Mouse (Mus musculus) limb, embryonic 10.5 days (tissue): ENCODE results near the gene Kdsr. TPM values are rescaled to one million over a fixed set of nuclear protein-coding genes. Genes with fewer than 3 reads are reported as not detected.
A peak's percentile ranks its signal among the peaks of the same experiment; 100 is the strongest.

Source experiments
- DNase-seq: peaks from one replicate; pipeline ENCODE4 v3.0.0-alpha.2; 2017; ENCODE audit warnings: low spot score
- H3K27ac ChIP-seq: fragments of 300-500 bp; sonication (generic); 2 replicates; pipeline ENCODE4 v1.5.1; 2016; ENCODE audit warnings: mild to moderate bottlenecking
- H3K27me3 ChIP-seq: fragments of 300-500 bp; sonication (generic); 2 replicates; pipeline ENCODE4 v1.6.1; 2016; ENCODE audit warnings: low read depth, mild to moderate bottlenecking; ENCODE audit not compliant: poor library complexity, severe bottlenecking
- H3K36me3 ChIP-seq: fragments of 300-500 bp; sonication (generic); 2 replicates; pipeline ENCODE4 v1.6.1; 2016; ENCODE audit warnings: mild to moderate bottlenecking, moderate library complexity
- H3K4me1 ChIP-seq: fragments of 300-500 bp; sonication (generic); 2 replicates; pipeline ENCODE4 v1.6.1; 2016
- H3K4me3 ChIP-seq: fragments of 300-500 bp; sonication (generic); 2 replicates; pipeline ENCODE4 v1.5.1; 2016; ENCODE audit warnings: mild to moderate bottlenecking, moderate library complexity
- H3K9me3 ChIP-seq: fragments of 300-500 bp; sonication (generic); replicated peaks from 2 replicates; pipeline ENCODE4 v1.6.1; 2016; ENCODE audit warnings: mild to moderate bottlenecking
- WGBS: fragments of 180-500 bp; shearing (Covaris S2); methylation state at CpG from one replicate; pipeline ENCODE4 v1.1.7; 2016; 5-methylcytosine and 5-hydroxymethylcytosine counted together
- polyA plus RNA-seq: library from polyadenylated mRNA; unstranded; fragments of >200 nt; fragmentation: Nextera tagmentation; extraction: Ambion mirVana; gene quantifications from 2 replicates; pipeline ENCODE4 v1.2.1, GENCODE M21; 2016

Kdsr gene
- 9.3 and 10.2 TPM in 2 replicates for polyA plus RNA-seq

- 4% methylated on average over 51 of the region's 51 CpGs for WGBS
- H3K4me3 ChIP-seq = peak within 1 kb of the TSS; percentile 74
- H3K36me3 ChIP-seq = peaks cover 14% of the 10 kb centered on the region
- peak; percentile 93 for DNase-seq
- no peaks in the 10 kb centered on the region for H3K27me3 ChIP-seq
- H3K9me3 ChIP-seq = no peaks in the 10 kb centered on the region
- H3K27ac ChIP-seq = peak within 1 kb of the TSS; percentile 88
- peaks cover 15% of the 10 kb centered on the region for H3K4me1 ChIP-seq
These were observed at the start of gene Kdsr for GRCm38 (mm10) chr1:106759572-106760435. Gene Kdsr (minus strand): TSS chr1:106759727.

GRCm38 (mm10) chr1:106799931-106800330 is 40.4 kb upstream of the Kdsr start:
- no peaks in the 10 kb centered on the region for H3K27me3 ChIP-seq
- DNase-seq = no peak
- no peaks in the 10 kb centered on the region for H3K9me3 ChIP-seq
- 83% methylated on average over 3 of the region's 3 CpGs for WGBS
- no peak overlapping the region for H3K27ac ChIP-seq
- no peak overlapping the region for H3K4me3 ChIP-seq
- no peaks in the 10 kb centered on the region for H3K36me3 ChIP-seq
- H3K4me1 ChIP-seq = peaks cover 9% of the 10 kb centered on the region

GRCm38 (mm10) chr1:106799406-106799805 is 39.9 kb upstream of the Kdsr start:
- Histone ChIP-seq H3K9me3 (no peaks in the 10 kb centered on the region), H3K4me1 (peaks cover 9% of the 10 kb centered on the region), H3K27me3 (no peaks in the 10 kb centered on the region), H3K36me3 (no peaks in the 10 kb centered on the region), H3K4me3 (no peak overlapping the region), H3K27ac (no peak overlapping the region)
- WGBS = 64% methylated on average over 1 of the region's 1 CpGs
- DNase-seq = no peak

DNA sequence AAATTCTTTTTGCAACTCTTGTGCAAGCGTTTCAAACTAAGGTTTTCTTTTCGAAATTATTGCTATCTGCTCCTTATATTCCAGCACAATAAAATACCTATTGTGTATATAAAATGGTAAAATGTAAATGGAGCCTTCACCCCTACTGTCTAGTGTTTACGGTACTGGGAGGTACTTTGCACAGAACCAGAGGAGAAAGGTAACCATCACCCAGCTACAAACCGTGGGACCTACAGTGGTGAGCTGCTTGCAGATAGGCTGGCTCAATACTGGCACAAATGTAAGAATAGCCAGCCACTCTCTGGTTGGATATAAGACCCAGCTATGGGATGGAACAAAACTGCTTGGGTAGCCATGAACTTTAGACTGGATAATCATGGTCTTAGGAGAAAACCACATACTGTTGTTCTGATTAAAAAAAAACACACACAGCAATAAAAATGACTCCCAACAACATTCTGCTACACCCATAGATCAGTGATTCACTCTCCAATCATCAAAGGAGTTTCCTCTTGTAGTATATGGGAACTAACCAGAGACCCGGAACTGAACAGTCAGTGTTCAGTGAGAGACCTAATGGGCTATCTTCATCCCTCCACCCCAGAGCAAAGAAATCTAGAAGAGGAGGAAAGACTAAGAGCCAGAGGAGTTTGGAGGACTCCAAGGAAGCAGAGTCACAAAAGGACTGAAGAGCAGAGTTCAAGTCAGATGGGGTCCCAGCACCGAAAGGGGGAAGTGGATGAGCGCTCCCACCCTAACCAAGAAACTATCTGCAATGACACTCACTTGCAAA is 37.7 kb upstream of the Kdsr start:
- Histone ChIP-seq H3K4me1 (peaks cover 9% of the 10 kb centered on the region), H3K4me3 (peak overlapping the region; percentile 93), H3K27me3 (no peaks in the 10 kb centered on the region), H3K9me3 (no peaks in the 10 kb centered on the region), H3K27ac (0 out of 2 replicates have a peak overlapping the region, but pooled peaks have one; percentile 95), H3K36me3 (peaks cover 6% of the 10 kb centered on the region)
- 66% methylated on average over 7 of the region's 7 CpGs for WGBS
- DNase-seq = no peak

GRCm38 (mm10) chr1:106796542-106796924 is 37.0 kb upstream of the Kdsr start, which contains the start of gene Vps4b:
Gene Vps4b (minus strand): TSS chr1:106796728.
- 0% methylated on average over 23 of the region's 23 CpGs for WGBS
- H3K36me3 ChIP-seq = peaks cover 11% of the 10 kb centered on the region
- peak; percentile 91 for DNase-seq

GRCm38 (mm10) chr1:106795634-106796541 is 36.4 kb upstream of the Kdsr start:
- Histone ChIP-seq H3K27me3 (no peaks in the 10 kb centered on the region), H3K36me3 (peaks cover 13% of the 10 kb centered on the region), H3K9me3 (no peaks in the 10 kb centered on the region), H3K4me1 (peaks cover 9% of the 10 kb centered on the region), H3K27ac (peak overlapping the region; percentile 95), H3K4me3 (peak overlapping the region; percentile 93)
- DNase-seq = no peak
- WGBS = 4% methylated on average over 51 of the region's 51 CpGs

More at GRCm38 (mm10) chr1:106796542-106796924, 37.0 kb upstream of the Kdsr start, which contains the start of gene Vps4b:
- H3K9me3 ChIP-seq = no peaks in the 10 kb centered on the region
- H3K27ac ChIP-seq = peak within 1 kb of the TSS; percentile 95
- H3K4me1 ChIP-seq = peaks cover 9% of the 10 kb centered on the region
- H3K4me3 ChIP-seq = peak within 1 kb of the TSS; percentile 93
- no peaks in the 10 kb centered on the region for H3K27me3 ChIP-seq

GRCm38 (mm10) chr1:106774896-106775295 is 15.4 kb upstream of the Kdsr start:
- Histone ChIP-seq H3K4me3 (no peak overlapping the region), H3K4me1 (no peaks in the 10 kb centered on the region), H3K27ac (no peak overlapping the region), H3K36me3 (peaks cover 96% of the 10 kb centered on the region), H3K27me3 (no peaks in the 10 kb centered on the region), H3K9me3 (no peaks in the 10 kb centered on the region)
- DNase-seq = no peak
- 94% methylated on average over 4 of the region's 4 CpGs for WGBS

GRCm38 (mm10) chr1:106774092-106774491 is 14.6 kb upstream of the Kdsr start:
- H3K9me3 ChIP-seq = no peaks in the 10 kb centered on the region
- H3K4me1 ChIP-seq = no peaks in the 10 kb centered on the region
- peaks cover 94% of the 10 kb centered on the region for H3K36me3 ChIP-seq
- WGBS = 94% methylated on average over 9 of the region's 9 CpGs
- no peak for DNase-seq
- H3K27me3 ChIP-seq = no peaks in the 10 kb centered on the region
- H3K27ac ChIP-seq = no peak overlapping the region
- H3K4me3 ChIP-seq = no peak overlapping the region

- H3K36me3 ChIP-seq = peaks cover 90% of the 10 kb centered on the region
These were observed 9.2 kb upstream of the Kdsr start for GRCm38 (mm10) chr1:106768773-106769172.

GRCm38 (mm10) chr1:106765771-106766170 is 6.2 kb upstream of the Kdsr start:
- no peaks in the 10 kb centered on the region for H3K4me1 ChIP-seq
- H3K36me3 ChIP-seq = peaks cover 66% of the 10 kb centered on the region
- no peaks in the 10 kb centered on the region for H3K27me3 ChIP-seq
- DNase-seq = no peak
- no peaks in the 10 kb centered on the region for H3K9me3 ChIP-seq
- 96% methylated on average over 8 of the region's 8 CpGs for WGBS
- H3K27ac ChIP-seq = no peak overlapping the region
- no peak overlapping the region for H3K4me3 ChIP-seq

More at GRCm38 (mm10) chr1:106768773-106769172, 9.2 kb upstream of the Kdsr start:
- no peak overlapping the region for H3K27ac ChIP-seq
- H3K9me3 ChIP-seq = no peaks in the 10 kb centered on the region
- DNase-seq = no peak
- H3K4me3 ChIP-seq = no peak overlapping the region
- no peaks in the 10 kb centered on the region for H3K27me3 ChIP-seq
- H3K4me1 ChIP-seq = no peaks in the 10 kb centered on the region

- WGBS = 94% methylated on average over 2 of the region's 2 CpGs
- no peaks in the 10 kb centered on the region for H3K9me3 ChIP-seq
- no peaks in the 10 kb centered on the region for H3K4me1 ChIP-seq
- no peak for DNase-seq
- H3K27ac ChIP-seq = no peak overlapping the region
- peaks cover 57% of the 10 kb centered on the region for H3K36me3 ChIP-seq
- H3K27me3 ChIP-seq = no peaks in the 10 kb centered on the region
- no peak overlapping the region for H3K4me3 ChIP-seq
These were observed 5.3 kb upstream of the Kdsr start for GRCm38 (mm10) chr1:106764846-106765245.

DNA sequence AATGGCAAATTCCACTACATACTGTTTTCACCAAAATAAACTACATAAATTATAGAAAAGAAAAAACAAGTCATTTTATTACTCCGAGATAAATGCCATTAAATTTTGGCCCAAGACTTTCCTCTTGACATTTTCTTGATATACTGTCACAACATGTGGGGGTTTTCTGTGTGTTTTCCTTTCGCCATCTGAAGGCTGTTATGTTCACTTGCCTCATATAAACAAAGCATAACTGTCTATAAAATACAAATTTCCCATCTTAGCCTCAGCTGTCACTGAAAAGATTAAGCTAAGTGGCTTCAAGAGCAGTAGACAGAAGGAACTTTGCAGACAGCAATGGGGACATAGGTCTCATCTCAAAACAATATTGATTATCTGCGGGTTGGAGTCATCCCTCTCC is 4.8 kb upstream of the Kdsr start:
- peaks cover 53% of the 10 kb centered on the region for H3K36me3 ChIP-seq
- peaks cover 1% of the 10 kb centered on the region; the same call in 1 of the 2 replicates for H3K4me1 ChIP-seq
- no peak overlapping the region for H3K4me3 ChIP-seq
- H3K9me3 ChIP-seq = no peaks in the 10 kb centered on the region
- WGBS = 96% methylated on average over 3 of the region's 3 CpGs
- H3K27me3 ChIP-seq = no peaks in the 10 kb centered on the region
- H3K27ac ChIP-seq = no peak overlapping the region
- no peak for DNase-seq
